Mouse (Mus musculus) heart, embryonic 13.5 days (tissue): ENCODE measurements at regions not wholly inside any gene's neighbourhood (a gene's known extent, or its start where the extent isn't known, plus 50 kb on each side); places are given as distances from the start of the nearest gene placed in this dataset.
"Not testable (repeated sequence)": the region's sequence is repeated elsewhere in the genome, so short reads cannot be mapped to it uniquely, and the experiment has no call there.

Source experiments
- ATAC-seq: fragments of 200-750 bp; cut with Nextera tagmentation; 2 replicates; pipeline ENCODE4 v1.8.0; 2017; ENCODE audit warnings: moderate TSS enrichment; ENCODE audit not compliant: insufficient number of reproducible peaks, low FRiP score, low TSS enrichment; ENCODE audit errors: extremely low read depth
- H3K27ac ChIP-seq: fragments of 300-500 bp; sonication (generic); replicated peaks from 2 replicates; pipeline ENCODE4 v1.5.1; 2015; ENCODE audit warnings: moderate library complexity, mild to moderate bottlenecking, inconsistent platforms
- H3K27me3 ChIP-seq: fragments of 300-500 bp; sonication (generic); replicated peaks from 2 replicates; pipeline ENCODE4 v1.6.1; 2015; ENCODE audit warnings: mild to moderate bottlenecking, inconsistent platforms
- H3K36me3 ChIP-seq: fragments of 300-500 bp; sonication (generic); 2 replicates; pipeline ENCODE4 v1.6.1; 2015; ENCODE audit warnings: mild to moderate bottlenecking, inconsistent platforms
- H3K4me1 ChIP-seq: fragments of 300-500 bp; sonication (generic); 2 replicates; pipeline ENCODE4 v1.6.1; 2015; ENCODE audit warnings: inconsistent platforms
- H3K4me2 ChIP-seq: fragments of 300-500 bp; sonication (generic); 2 replicates; pipeline ENCODE4 v1.6.1; 2015; ENCODE audit warnings: inconsistent platforms, mild to moderate bottlenecking, moderate library complexity
- H3K4me3 ChIP-seq: fragments of 300-500 bp; sonication (generic); 2 replicates; pipeline ENCODE4 v1.5.1; 2015; ENCODE audit warnings: moderate library complexity, mild to moderate bottlenecking, inconsistent platforms
- H3K9ac ChIP-seq: fragments of 300-500 bp; sonication (generic); 2 replicates; pipeline ENCODE4 v1.6.1; 2015; ENCODE audit warnings: inconsistent platforms, mild to moderate bottlenecking, moderate library complexity
- H3K9me3 ChIP-seq: fragments of 300-500 bp; sonication (generic); 2 replicates; pipeline ENCODE4 v1.6.1; 2016; ENCODE audit warnings: inconsistent platforms
- WGBS: fragments of 180-500 bp; shearing (Covaris S2); methylation state at CpG from one replicate; pipeline ENCODE4 v1.1.7; 2015; ENCODE audit warnings: mixed read lengths; 5-methylcytosine and 5-hydroxymethylcytosine counted together

- no peaks in the 10 kb centered on the region for H3K4me1 ChIP-seq
Measured at GRCm38 (mm10) chr9:113120385-113120784, 587.7 kb downstream of the Pdcd6ip start.

GRCm38 (mm10) chr9:113119721-113120120 is 588.3 kb downstream of the Pdcd6ip start:
- H3K4me1 ChIP-seq, result no peaks in the 10 kb centered on the region
- WGBS, result 70% methylated on average over 1 of the region's 1 CpGs
- H3K36me3 ChIP-seq, result no peaks in the 10 kb centered on the region

More at GRCm38 (mm10) chr9:113120385-113120784, 587.7 kb downstream of the Pdcd6ip start:
- Histone ChIP-seq H3K27me3 (no peaks in the 10 kb centered on the region), H3K9me3 (no peaks in the 10 kb centered on the region), H3K27ac (no peak overlapping the region), H3K36me3 (no peaks in the 10 kb centered on the region), H3K4me2 (no peak overlapping the region), H3K9ac (no peak overlapping the region), H3K4me3 (no peak overlapping the region)
- ATAC-seq, result no peak

GRCm38 (mm10) chr9:113115576-113115975 is 592.5 kb downstream of the Pdcd6ip start:
- no peak for ATAC-seq
- Histone ChIP-seq H3K4me2 (no peak overlapping the region), H3K9me3 (no peaks in the 10 kb centered on the region), H3K4me3 (no peak overlapping the region), H3K27me3 (no peaks in the 10 kb centered on the region), H3K4me1 (peaks cover 10% of the 10 kb centered on the region; the same call in 1 of the 2 replicates), H3K36me3 (no peaks in the 10 kb centered on the region), H3K9ac (no peak overlapping the region), H3K27ac (no peak overlapping the region)
- 69% methylated on average over 5 of the region's 5 CpGs for WGBS

More at GRCm38 (mm10) chr9:113119721-113120120, 588.3 kb downstream of the Pdcd6ip start:
- no peak; the same call in 1 of the 2 replicates for ATAC-seq
- no peak overlapping the region for H3K9ac ChIP-seq
- no peak overlapping the region for H3K4me3 ChIP-seq
- no peak overlapping the region for H3K27ac ChIP-seq
- no peaks in the 10 kb centered on the region for H3K27me3 ChIP-seq
- no peak overlapping the region for H3K4me2 ChIP-seq
- no peaks in the 10 kb centered on the region for H3K9me3 ChIP-seq

GRCm38 (mm10) chr9:113112753-113113152 is 595.3 kb downstream of the Pdcd6ip start:
- Histone ChIP-seq H3K9ac (no peak overlapping the region), H3K4me1 (peaks cover 10% of the 10 kb centered on the region; the same call in 1 of the 2 replicates), H3K27me3 (no peaks in the 10 kb centered on the region), H3K27ac (no peak overlapping the region), H3K9me3 (no peaks in the 10 kb centered on the region), H3K36me3 (no peaks in the 10 kb centered on the region), H3K4me2 (no peak overlapping the region), H3K4me3 (no peak overlapping the region)
- ATAC-seq, result no peak

- WGBS, result 74% methylated on average over 1 of the region's 1 CpGs
- H3K36me3 ChIP-seq, result no peaks in the 10 kb centered on the region
- H3K4me1 ChIP-seq, result peaks cover 10% of the 10 kb centered on the region
- no peak overlapping the region for H3K4me2 ChIP-seq
- no peak overlapping the region for H3K27ac ChIP-seq
- H3K9ac ChIP-seq, result no peak overlapping the region
- H3K4me3 ChIP-seq, result no peak overlapping the region
- ATAC-seq, result no peak
- no peaks in the 10 kb centered on the region for H3K27me3 ChIP-seq
- H3K9me3 ChIP-seq, result peaks cover 8% of the 10 kb centered on the region; the same call in 1 of the 2 replicates
Measured at GRCm38 (mm10) chr9:113101733-113102132, 606.3 kb downstream of the Pdcd6ip start.

GRCm38 (mm10) chr9:113100641-113101040 is 607.4 kb downstream of the Pdcd6ip start:
- Histone ChIP-seq H3K4me3 (no peak overlapping the region), H3K36me3 (no peaks in the 10 kb centered on the region), H3K27me3 (no peaks in the 10 kb centered on the region), H3K4me2 (no peak overlapping the region), H3K4me1 (no peaks in the 10 kb centered on the region), H3K9me3 (peaks cover 11% of the 10 kb centered on the region; the same call in 1 of the 2 replicates), H3K27ac (no peak overlapping the region), H3K9ac (no peak overlapping the region)
- ATAC-seq, result no peak
- 67% methylated on average over 4 of the region's 4 CpGs for WGBS

GRCm38 (mm10) chr9:113095421-113095820 is 612.6 kb downstream of the Pdcd6ip start:
- peaks cover 11% of the 10 kb centered on the region; the same call in 1 of the 2 replicates for H3K9me3 ChIP-seq
- not testable (repeated sequence) for H3K9ac ChIP-seq, H3K36me3 ChIP-seq, H3K27ac ChIP-seq, H3K4me3 ChIP-seq, H3K4me2 ChIP-seq, H3K4me1 ChIP-seq, H3K27me3 ChIP-seq, ATAC-seq
- 77% methylated on average over 1 of the region's 1 CpGs for WGBS

- 77% methylated on average over 13 of the region's 13 CpGs for WGBS
- no peak for ATAC-seq
- Histone ChIP-seq H3K4me1 (no peaks in the 10 kb centered on the region), H3K4me3 (no peak overlapping the region), H3K36me3 (no peaks in the 10 kb centered on the region), H3K9me3 (peaks cover 11% of the 10 kb centered on the region; the same call in 1 of the 2 replicates), H3K4me2 (no peak overlapping the region), H3K27me3 (no peaks in the 10 kb centered on the region), H3K27ac (no peak overlapping the region), H3K9ac (no peak overlapping the region)
Measured at GRCm38 (mm10) chr9:113093863-113094390, 614.1 kb downstream of the Pdcd6ip start.

GRCm38 (mm10) chr9:113091881-113092280 is 616.2 kb downstream of the Pdcd6ip start:
- Histone ChIP-seq H3K9me3 (0 out of 2 replicates have a peak, but pooled peaks cover 5% of the 10 kb centered on the region), H3K4me1 (no peaks in the 10 kb centered on the region), H3K27ac (no peak overlapping the region), H3K27me3 (no peaks in the 10 kb centered on the region), H3K36me3 (no peaks in the 10 kb centered on the region), H3K9ac (no peak overlapping the region), H3K4me3 (no peak overlapping the region), H3K4me2 (no peak overlapping the region)
- WGBS, result 75% methylated on average over 5 of the region's 5 CpGs
- no peak for ATAC-seq

- no peak overlapping the region for H3K27ac ChIP-seq
- no peaks in the 10 kb centered on the region for H3K27me3 ChIP-seq
- H3K4me1 ChIP-seq, result no peaks in the 10 kb centered on the region
- no peak for ATAC-seq
- no peaks in the 10 kb centered on the region for H3K9me3 ChIP-seq
- no peaks in the 10 kb centered on the region for H3K36me3 ChIP-seq
- no peak overlapping the region for H3K9ac ChIP-seq
- no peak overlapping the region for H3K4me2 ChIP-seq
- H3K4me3 ChIP-seq, result no peak overlapping the region
- 79% methylated on average over 10 of the region's 10 CpGs for WGBS
Measured at GRCm38 (mm10) chr9:113087786-113088185, 620.3 kb downstream of the Pdcd6ip start.

GRCm38 (mm10) chr9:113085281-113085810 is 622.7 kb downstream of the Pdcd6ip start:
- Histone ChIP-seq H3K27ac (no peak overlapping the region), H3K4me2 (no peak overlapping the region), H3K36me3 (no peaks in the 10 kb centered on the region), H3K9ac (no peak overlapping the region), H3K9me3 (no peaks in the 10 kb centered on the region), H3K27me3 (no peaks in the 10 kb centered on the region), H3K4me3 (no peak overlapping the region), H3K4me1 (no peaks in the 10 kb centered on the region)
- 70% methylated on average over 5 of the region's 5 CpGs for WGBS
- no peak for ATAC-seq

- 64% methylated on average over 3 of the region's 3 CpGs for WGBS
- H3K27me3 ChIP-seq, result no peaks in the 10 kb centered on the region
- H3K4me1 ChIP-seq, result no peaks in the 10 kb centered on the region
- H3K9me3 ChIP-seq, result peaks cover 6% of the 10 kb centered on the region; the same call in 1 of the 2 replicates
- no peaks in the 10 kb centered on the region for H3K36me3 ChIP-seq
- H3K27ac ChIP-seq, result no peak overlapping the region
- no peak overlapping the region for H3K9ac ChIP-seq
- H3K4me3 ChIP-seq, result no peak overlapping the region
- H3K4me2 ChIP-seq, result no peak overlapping the region
- ATAC-seq, result no peak
Measured at GRCm38 (mm10) chr9:113074866-113075265, 633.2 kb downstream of the Pdcd6ip start.
